In the genomic region with DNA sequence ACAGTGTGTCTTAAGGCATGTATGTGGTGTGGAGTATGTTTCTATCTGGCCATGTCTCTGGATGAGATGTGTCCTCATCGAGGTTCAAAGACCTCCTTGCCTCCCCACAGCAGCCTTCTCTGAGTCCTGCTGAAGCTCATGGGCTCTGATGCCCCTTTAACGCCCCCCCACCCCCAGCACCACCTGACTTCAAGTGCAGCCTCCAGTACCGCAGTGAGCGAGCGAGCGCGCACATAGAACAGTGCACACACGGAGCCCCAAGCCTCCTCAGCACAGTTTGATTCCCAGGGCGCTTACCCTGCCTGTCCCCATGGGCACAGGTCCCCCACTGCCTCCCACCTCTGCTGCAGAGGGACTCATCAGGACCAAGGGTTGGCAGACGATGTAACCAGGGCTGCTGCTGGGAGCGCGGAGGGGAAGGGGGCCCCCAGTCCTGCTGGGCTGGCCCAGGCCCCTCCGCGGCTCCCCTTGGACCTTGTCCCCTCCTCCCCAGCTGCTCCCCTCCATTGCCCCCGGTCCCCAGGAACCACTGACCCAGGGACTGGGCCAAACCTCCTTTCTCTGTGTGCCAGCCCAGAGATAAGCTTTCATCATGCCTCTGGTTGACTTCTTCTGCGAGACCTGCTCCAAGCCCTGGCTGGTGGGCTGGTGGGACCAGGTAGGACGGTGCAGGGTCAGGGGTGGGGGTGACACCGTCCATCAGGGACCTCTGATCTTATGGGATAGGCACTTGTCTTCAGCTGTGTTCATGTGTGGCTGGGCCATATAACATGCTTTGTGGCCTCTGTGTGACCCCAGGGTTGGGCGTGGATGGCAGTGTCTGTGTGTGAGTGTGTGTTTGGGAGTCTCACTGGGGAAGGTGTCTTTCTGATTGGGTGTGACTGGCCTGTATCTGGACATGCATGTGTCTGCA, we compare ENCODE assay signal across 8 mouse cellular contexts. TPM values are rescaled to one million over a fixed set of nuclear protein-coding genes. Genes with fewer than 3 reads are reported as not detected.
DNase-seq lines count a peak whose midpoint lies in the region; ATAC-seq and TF ChIP-seq lines count a peak whose summit lies in the region.

No protein-coding gene starts in this region.

- 26% methylated on average over 19 of the region's 19 CpGs for WGBS in lung, embryonic 14.5 days
- 32% methylated on average over 19 of the region's 19 CpGs for WGBS in embryonic facial prominence, embryonic 13.5 days
- WGBS in neural tube, embryonic 13.5 days = 20% methylated on average over 19 of the region's 19 CpGs

- H3K4me3 ChIP-seq in lung, embryonic 14.5 days (ENCODE audit: low read depth, low read length) = peak overlapping the region; percentile 3
- H3K4me3 ChIP-seq in embryonic facial prominence, embryonic 13.5 days = peak overlapping the region; percentile 39
- peak overlapping the region; percentile 69 for H3K4me3 ChIP-seq in neural tube, embryonic 13.5 days

- DNase-seq in lung, embryonic 14.5 days = no peak
- DNase-seq in lung, adult 18-20 months = no peak
- DNase-seq in layer of hippocampus, adult 9-11 months = peak; percentile 68
- no peak for DNase-seq in Muller cell, postnatal 12 days (ENCODE audit: inconsistent ontology term)
- DNase-seq in spleen, postnatal 10 days (ENCODE audit: low spot score in 2 of 2) = no peak
- DNase-seq in kidney, adult 18-20 months = no peak

- no peak for TF ChIP-seq CTCF in lung, embryonic 14.5 days (IDR thresholded peaks at IDR 0.05; ENCODE audit: low read depth)

- no peaks in the 10 kb centered on the region for H3K27me3 ChIP-seq in lung, embryonic 14.5 days (ENCODE audit: insufficient read depth, low read length)
- no peaks in the 10 kb centered on the region for H3K27me3 ChIP-seq in embryonic facial prominence, embryonic 13.5 days
- H3K27me3 ChIP-seq in neural tube, embryonic 13.5 days = no peaks in the 10 kb centered on the region

- no peaks in the 10 kb centered on the region; the same call in 1 of the 2 replicates for H3K4me1 ChIP-seq in lung, embryonic 14.5 days (ENCODE audit: insufficient read depth)
- H3K4me1 ChIP-seq in embryonic facial prominence, embryonic 13.5 days = peaks cover 27% of the 10 kb centered on the region
- peaks cover 37% of the 10 kb centered on the region for H3K4me1 ChIP-seq in neural tube, embryonic 13.5 days (replicated peaks)

- H3K36me3 ChIP-seq in lung, embryonic 14.5 days (ENCODE audit: insufficient read depth) = no peaks in the 10 kb centered on the region
- H3K36me3 ChIP-seq in embryonic facial prominence, embryonic 13.5 days = no peaks in the 10 kb centered on the region; the same call in 1 of the 2 replicates
- peaks cover 14% of the 10 kb centered on the region; the same call in 1 of the 2 replicates for H3K36me3 ChIP-seq in neural tube, embryonic 13.5 days

- no peaks in the 10 kb centered on the region for H3K9me3 ChIP-seq in lung, embryonic 14.5 days (ENCODE audit: low read depth, low read length)
- H3K9me3 ChIP-seq in embryonic facial prominence, embryonic 13.5 days = no peaks in the 10 kb centered on the region
- H3K9me3 ChIP-seq in neural tube, embryonic 13.5 days = no peaks in the 10 kb centered on the region

- peak overlapping the region; percentile 55 for H3K4me2 ChIP-seq in lung, embryonic 14.5 days
- H3K4me2 ChIP-seq in embryonic facial prominence, embryonic 13.5 days = peak overlapping the region; percentile 62
- peak overlapping the region; percentile 66 for H3K4me2 ChIP-seq in neural tube, embryonic 13.5 days

- peak; percentile 70 for ATAC-seq in lung, embryonic 14.5 days (ENCODE audit: insufficient read depth)
- ATAC-seq in embryonic facial prominence, embryonic 13.5 days (ENCODE audit: insufficient number of reproducible peaks, insufficient read depth, low FRiP score, low TSS enrichment, low read depth) = no peak
- ATAC-seq in neural tube, embryonic 13.5 days (ENCODE audit: low read depth) = peak; percentile 83

- H3K9ac ChIP-seq in lung, embryonic 14.5 days = peak overlapping the region; percentile 24; the same call in 1 of the 2 replicates
- peak overlapping the region; percentile 67 for H3K9ac ChIP-seq in embryonic facial prominence, embryonic 13.5 days
- H3K9ac ChIP-seq in neural tube, embryonic 13.5 days = peak overlapping the region; percentile 85

- no peak overlapping the region for H3K27ac ChIP-seq in lung, embryonic 14.5 days (ENCODE audit: low read depth)
- H3K27ac ChIP-seq in embryonic facial prominence, embryonic 13.5 days = no peak overlapping the region
- H3K27ac ChIP-seq in neural tube, embryonic 13.5 days (replicated peaks) = peak overlapping the region; percentile 74

RNA-seq across cellular contexts. Expression of a gene that starts 31.3 kb away (rescaled TPM):
- 8.4 and 9.4 TPM in 2 replicates for polyA plus RNA-seq in lung, embryonic 14.5 days (2014; fragmentation: Nextera tagmentation; extraction: Ambion mirVana)
- 4.9 and 6.1 TPM in 2 replicates for polyA plus RNA-seq in embryonic facial prominence, embryonic 13.5 days (2015; fragmentation: Nextera tagmentation; extraction: Ambion mirVana)
- 17.5 and 18.9 TPM in 2 replicates for polyA plus RNA-seq in neural tube, embryonic 13.5 days (2015; fragmentation: Nextera tagmentation; extraction: Ambion mirVana)

RNA-seq across cellular contexts. Expression of a gene that starts 42.4 kb away (rescaled TPM):
- polyA plus RNA-seq in lung, embryonic 14.5 days (2014; fragmentation: Nextera tagmentation; extraction: Ambion mirVana) = 42.8 and 44.6 TPM in 2 replicates
- 65.2 and 70.7 TPM in 2 replicates for polyA plus RNA-seq in embryonic facial prominence, embryonic 13.5 days (2015; fragmentation: Nextera tagmentation; extraction: Ambion mirVana)
- polyA plus RNA-seq in neural tube, embryonic 13.5 days (2015; fragmentation: Nextera tagmentation; extraction: Ambion mirVana) = 60.9 and 64.4 TPM in 2 replicates

RNA-seq across cellular contexts. Expression of a gene that starts 47.0 kb away (rescaled TPM):
- 352 and 353 TPM in 2 replicates for polyA plus RNA-seq in lung, embryonic 14.5 days (2014; fragmentation: Nextera tagmentation; extraction: Ambion mirVana)
- polyA plus RNA-seq in embryonic facial prominence, embryonic 13.5 days (2015; fragmentation: Nextera tagmentation; extraction: Ambion mirVana) = 328 and 359 TPM in 2 replicates
- polyA plus RNA-seq in neural tube, embryonic 13.5 days (2015; fragmentation: Nextera tagmentation; extraction: Ambion mirVana) = 228 and 273 TPM in 2 replicates

RNA-seq across cellular contexts. Expression of a gene that starts 51.5 kb away (rescaled TPM):
- polyA plus RNA-seq in lung, embryonic 14.5 days (2014; fragmentation: Nextera tagmentation; extraction: Ambion mirVana) = not detected in 2 replicates
- polyA plus RNA-seq in embryonic facial prominence, embryonic 13.5 days (2015; fragmentation: Nextera tagmentation; extraction: Ambion mirVana) = 0.21 and 0.58 TPM in 2 replicates
- 3.0 and 3.8 TPM in 2 replicates for polyA plus RNA-seq in neural tube, embryonic 13.5 days (2015; fragmentation: Nextera tagmentation; extraction: Ambion mirVana)

Comparison
In these comparisons a context has a peak if more than half of its experiments do, and no peak if none do; other contexts are left out.
1. H3K4me3 ChIP-seq: peak in every context shown above with its lines; median percentile 69 in neural tube, embryonic 13.5 days; 39 in embryonic facial prominence, embryonic 13.5 days; 3 in lung, embryonic 14.5 days.
2. H3K9ac ChIP-seq: peak in every context shown above with its lines; median percentile 85 in neural tube, embryonic 13.5 days; 67 in embryonic facial prominence, embryonic 13.5 days; 24 in lung, embryonic 14.5 days.